In the genomic region with DNA sequence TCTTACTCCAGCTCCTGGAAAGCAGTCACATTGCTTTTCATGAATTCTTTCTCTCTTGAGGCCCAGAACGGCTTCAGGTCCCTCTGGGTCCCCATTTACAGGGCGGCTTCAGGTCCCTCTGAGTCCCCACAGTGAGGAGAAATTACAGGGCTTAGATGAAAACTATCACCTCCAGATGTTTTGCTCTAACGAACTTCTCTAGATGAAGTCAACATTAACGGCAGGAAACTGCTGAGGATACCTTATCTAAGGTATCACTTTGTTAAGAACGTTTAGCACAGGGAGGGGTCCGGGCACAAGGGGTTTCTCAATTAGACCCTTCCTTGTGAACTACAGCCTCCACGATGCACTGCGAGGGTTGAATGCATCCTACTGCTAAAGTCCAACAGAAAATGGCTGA, we compare ENCODE assay signal across 8 mouse cellular contexts. TPM values are rescaled to one million over a fixed set of nuclear protein-coding genes. Genes with fewer than 3 reads are reported as not detected.
DNase-seq lines count a peak whose midpoint lies in the region; ATAC-seq lines count a peak whose summit lies in the region.
"Had no signal": no experiment of that assay in that cellular context is flagged by ENCODE, and none has a peak within 500 bp of the region (broad histone marks: within the 10 kb centered on the region; RNA-seq: fewer than 3 reads in every experiment).

No protein-coding gene starts in this region.

- no peak overlapping the region for H3K9ac ChIP-seq in kidney, embryonic 16.5 days (replicated peaks; ENCODE audit: low read length)
- no peak overlapping the region for H3K9ac ChIP-seq in embryonic facial prominence, embryonic 12.5 days
- no peak overlapping the region for H3K9ac ChIP-seq in intestine, embryonic 14.5 days (ENCODE audit: low read length)
- no peak overlapping the region for H3K9ac ChIP-seq in neural tube, embryonic 14.5 days (replicated peaks; ENCODE audit: low read depth, low read length)

- ATAC-seq in kidney, embryonic 16.5 days (ENCODE audit: low FRiP score, low TSS enrichment): no peak
- ATAC-seq in embryonic facial prominence, embryonic 12.5 days (ENCODE audit: insufficient number of reproducible peaks, insufficient read depth, low FRiP score, low TSS enrichment): no peak
- ATAC-seq in intestine, embryonic 14.5 days (replicated peaks; ENCODE audit: low FRiP score, low TSS enrichment, low read depth): no peak
- ATAC-seq in neural tube, embryonic 14.5 days (ENCODE audit: low read depth): no peak

- no peak for DNase-seq in kidney, postnatal 14 days
- DNase-seq in intestine, embryonic 14.5 days (ENCODE audit: low spot score): peak; percentile 49
- DNase-seq in retina, postnatal 1 day: no peak
- DNase-seq in natural killer cell, adult 2 months (ENCODE audit: low spot score in 2 of 2): no peak
- DNase-seq: cerebellum, postnatal 14 days had no signal

- 0 out of 2 replicates have a peak, but pooled peaks cover 2% of the 10 kb centered on the region for H3K36me3 ChIP-seq in kidney, embryonic 16.5 days (ENCODE audit: insufficient read depth, low read length)
- no peaks in the 10 kb centered on the region for H3K36me3 ChIP-seq in embryonic facial prominence, embryonic 12.5 days
- H3K36me3 ChIP-seq in intestine, embryonic 14.5 days (ENCODE audit: control insufficient read depth, insufficient read depth, low read length): 0 out of 2 replicates have a peak, but pooled peaks cover 3% of the 10 kb centered on the region
- no peaks in the 10 kb centered on the region for H3K36me3 ChIP-seq in neural tube, embryonic 14.5 days (ENCODE audit: control insufficient read depth, insufficient read depth, low read length)

- H3K27me3 ChIP-seq in kidney, embryonic 16.5 days (ENCODE audit: insufficient read depth, low read length): no peaks in the 10 kb centered on the region
- no peaks in the 10 kb centered on the region for H3K27me3 ChIP-seq in embryonic facial prominence, embryonic 12.5 days
- H3K27me3 ChIP-seq in intestine, embryonic 14.5 days (replicated peaks; ENCODE audit: control insufficient read depth, insufficient read depth, low read length): no peaks in the 10 kb centered on the region
- no peaks in the 10 kb centered on the region for H3K27me3 ChIP-seq in neural tube, embryonic 14.5 days (ENCODE audit: control insufficient read depth, insufficient read depth, low read length)

- H3K4me3 ChIP-seq in kidney, embryonic 16.5 days (ENCODE audit: low read length): peak overlapping the region; percentile 67
- H3K4me3 ChIP-seq in embryonic facial prominence, embryonic 12.5 days: no peak overlapping the region
- no peak overlapping the region for H3K4me3 ChIP-seq in intestine, embryonic 14.5 days (ENCODE audit: low read depth, low read length)
- no peak overlapping the region for H3K4me3 ChIP-seq in neural tube, embryonic 14.5 days (ENCODE audit: low read depth, low read length)

- no peaks in the 10 kb centered on the region for H3K9me3 ChIP-seq in kidney, embryonic 16.5 days (ENCODE audit: low read length)
- no peaks in the 10 kb centered on the region for H3K9me3 ChIP-seq in embryonic facial prominence, embryonic 12.5 days
- H3K9me3 ChIP-seq in intestine, embryonic 14.5 days (ENCODE audit: control insufficient read depth, low read length): no peaks in the 10 kb centered on the region
- no peaks in the 10 kb centered on the region for H3K9me3 ChIP-seq in neural tube, embryonic 14.5 days (ENCODE audit: control insufficient read depth, low read length)

- peaks cover 20% of the 10 kb centered on the region for H3K4me1 ChIP-seq in kidney, embryonic 16.5 days (ENCODE audit: insufficient read depth, low read length)
- peaks cover 21% of the 10 kb centered on the region for H3K4me1 ChIP-seq in embryonic facial prominence, embryonic 12.5 days
- peaks cover 13% of the 10 kb centered on the region; the same call in 1 of the 2 replicates for H3K4me1 ChIP-seq in intestine, embryonic 14.5 days (replicated peaks; ENCODE audit: control insufficient read depth, insufficient read depth, low read length)
- H3K4me1 ChIP-seq in neural tube, embryonic 14.5 days (ENCODE audit: control insufficient read depth, insufficient read depth, low read length): peaks cover 16% of the 10 kb centered on the region

- H3K4me2 ChIP-seq in kidney, embryonic 16.5 days (replicated peaks; ENCODE audit: low read depth, low read length): peak overlapping the region; percentile 59; the same call in 1 of the 2 replicates
- peak overlapping the region; percentile 39; the same call in 1 of the 2 replicates for H3K4me2 ChIP-seq in embryonic facial prominence, embryonic 12.5 days (replicated peaks)
- H3K4me2 ChIP-seq in intestine, embryonic 14.5 days (ENCODE audit: low read length): peak overlapping the region; percentile 65
- peak overlapping the region; percentile 45; the same call in 1 of the 2 replicates for H3K4me2 ChIP-seq in neural tube, embryonic 14.5 days (ENCODE audit: low read depth, low read length)

- 88% methylated on average over 8 of the region's 8 CpGs for WGBS in kidney, embryonic 16.5 days
- WGBS in embryonic facial prominence, embryonic 12.5 days: 81% methylated on average over 8 of the region's 8 CpGs
- WGBS in intestine, embryonic 14.5 days: 81% methylated on average over 8 of the region's 8 CpGs
- 89% methylated on average over 8 of the region's 8 CpGs for WGBS in neural tube, embryonic 14.5 days

- no peak overlapping the region for H3K27ac ChIP-seq in kidney, embryonic 16.5 days (ENCODE audit: low read length)
- H3K27ac ChIP-seq in embryonic facial prominence, embryonic 12.5 days: no peak overlapping the region
- H3K27ac ChIP-seq in intestine, embryonic 14.5 days (ENCODE audit: low read depth): no peak overlapping the region
- H3K27ac ChIP-seq in neural tube, embryonic 14.5 days (ENCODE audit: low read depth, low read length): no peak overlapping the region

RNA-seq across cellular contexts. Expression of gene Primpol, which starts 1.1 kb away (rescaled TPM):
- polyA plus RNA-seq in kidney, embryonic 16.5 days (2015; fragmentation: Nextera tagmentation; extraction: Ambion mirVana): 13.8 and 17.4 TPM in 2 replicates
- polyA plus RNA-seq in embryonic facial prominence, embryonic 12.5 days (2016; fragmentation: Nextera tagmentation; extraction: Ambion mirVana): 13.5 and 17.6 TPM in 2 replicates
- 16.0 and 19.1 TPM in 2 replicates for polyA plus RNA-seq in intestine, embryonic 14.5 days (2014; fragmentation: Nextera tagmentation; extraction: Ambion mirVana)
- 7.9 and 9.0 TPM in 2 replicates for polyA plus RNA-seq in neural tube, embryonic 14.5 days (2014; fragmentation: Nextera tagmentation; extraction: Ambion mirVana)

RNA-seq across cellular contexts. Expression of gene Casp3, which starts 1.2 kb away (rescaled TPM):
- polyA plus RNA-seq in kidney, embryonic 16.5 days (2015; fragmentation: Nextera tagmentation; extraction: Ambion mirVana): 73.5 and 77.6 TPM in 2 replicates
- 136 and 139 TPM in 2 replicates for polyA plus RNA-seq in embryonic facial prominence, embryonic 12.5 days (2016; fragmentation: Nextera tagmentation; extraction: Ambion mirVana)
- polyA plus RNA-seq in intestine, embryonic 14.5 days (2014; fragmentation: Nextera tagmentation; extraction: Ambion mirVana): 57.1 and 63.7 TPM in 2 replicates
- polyA plus RNA-seq in neural tube, embryonic 14.5 days (2014; fragmentation: Nextera tagmentation; extraction: Ambion mirVana): 181 and 191 TPM in 2 replicates
